Mouse (Mus musculus): ENCODE data around the gene Ccdc12. TPM values are rescaled to one million over a fixed set of nuclear protein-coding genes. Genes with fewer than 3 reads are reported as not detected.

Ccdc12 gene
- polyA plus RNA-seq, 1 experiment from 2014 or later = 160 TPM

DNA sequence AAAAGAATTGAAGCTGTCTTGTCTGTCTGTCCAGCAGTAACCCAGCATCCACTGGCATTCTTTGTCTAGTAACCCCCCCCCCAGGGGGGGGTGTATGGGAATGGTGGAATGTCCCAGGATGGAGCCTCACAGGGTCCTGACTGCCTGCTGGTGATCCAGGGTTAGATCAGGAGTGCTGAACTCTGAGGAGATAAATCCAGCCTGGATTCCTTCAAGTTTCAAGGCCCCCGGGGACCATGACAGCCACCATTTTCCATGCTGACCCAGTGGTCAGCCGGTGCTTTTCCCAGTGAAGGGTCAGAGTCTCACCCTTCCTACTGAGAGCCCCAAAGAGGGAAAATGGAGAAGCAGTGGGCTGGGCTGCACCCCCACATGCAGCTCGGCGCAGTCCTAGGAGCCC lies 75.6 kb downstream of the Ccdc12 start:
- Histone ChIP-seq H3K9me3 (ENCODE audit: control insufficient read depth, low read length) (no peaks in the 10 kb centered on the region), H3K9ac (ENCODE audit: low read depth, low read length) (no peak overlapping the region), H3K4me2 (replicated peaks; ENCODE audit: low read depth, low read length) (peak overlapping the region; percentile 63), H3K4me1 (ENCODE audit: control insufficient read depth, insufficient read depth, low read length) (peaks cover 35% of the 10 kb centered on the region), H3K4me3 (ENCODE audit: low read length) (no peak overlapping the region), H3K27me3 (ENCODE audit: control insufficient read depth, insufficient read depth, low read length) (0 out of 2 replicates have a peak, but pooled peaks cover 2% of the 10 kb centered on the region), H3K36me3 (ENCODE audit: control insufficient read depth, insufficient read depth, low read length) (no peaks in the 10 kb centered on the region), H3K27ac (ENCODE audit: low read depth, low read length) (no peak overlapping the region)
- 37% methylated on average over 4 of the region's 4 CpGs for WGBS
- ATAC-seq (ENCODE audit: low FRiP score, low TSS enrichment) = no peak

DNA sequence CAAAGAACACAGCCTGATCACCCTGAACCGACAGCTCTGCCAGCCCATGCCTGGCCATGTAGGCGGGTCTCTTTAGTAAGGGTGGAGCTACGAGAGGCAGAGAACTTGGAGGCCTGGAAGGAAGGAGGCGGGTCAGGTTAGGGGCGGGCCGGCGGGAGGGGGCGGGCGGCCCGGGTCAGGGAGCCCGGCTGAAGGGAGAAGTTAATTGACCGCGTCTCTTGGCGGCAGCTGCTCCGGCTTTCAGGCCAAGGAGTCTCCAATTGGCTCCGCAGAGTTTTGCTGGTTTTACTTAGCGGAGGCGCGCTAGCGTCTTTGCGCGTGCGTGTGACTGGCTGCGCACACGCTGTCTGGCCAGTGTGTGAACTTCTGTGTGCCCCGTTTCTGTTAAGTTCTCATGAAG lies 76.3 kb downstream of the Ccdc12 start:
- under 1% methylated on average over 26 of the region's 26 CpGs for WGBS
- Histone ChIP-seq H3K27me3 (ENCODE audit: control insufficient read depth, insufficient read depth, low read length) (no peaks in the 10 kb centered on the region), H3K9ac (ENCODE audit: low read depth, low read length) (peak overlapping the region; percentile 51)

DNA sequence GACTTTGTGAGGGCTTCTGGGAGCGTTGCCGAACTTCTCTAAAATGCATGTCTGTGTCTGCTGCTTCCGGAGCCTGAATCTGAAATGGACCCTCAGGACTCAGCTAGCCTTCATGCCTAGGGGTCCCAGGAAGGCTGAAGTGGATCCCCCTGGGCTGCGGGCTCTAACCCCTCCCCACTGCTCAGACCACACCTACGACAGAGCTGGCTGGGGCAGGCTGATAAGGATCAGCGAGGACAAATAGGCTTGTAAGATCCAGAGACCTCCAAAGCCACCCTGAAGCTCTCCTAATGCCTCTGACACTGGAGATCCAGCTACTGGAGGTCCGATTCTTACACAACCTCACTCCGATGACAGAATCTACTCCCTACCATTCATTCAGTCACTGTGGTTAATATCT lies 76.8 kb downstream of the Ccdc12 start:
- no peaks in the 10 kb centered on the region for H3K36me3 ChIP-seq (ENCODE audit: control insufficient read depth, insufficient read depth, low read length)
- ATAC-seq (ENCODE audit: low FRiP score, low TSS enrichment) = peak; percentile 45; the same call in 1 of the 2 replicates
- H3K4me2 ChIP-seq (replicated peaks; ENCODE audit: low read depth, low read length) = peak overlapping the region; percentile 63
- peak overlapping the region; percentile 51 for H3K9ac ChIP-seq (ENCODE audit: low read depth, low read length)
- no peaks in the 10 kb centered on the region for H3K9me3 ChIP-seq (ENCODE audit: control insufficient read depth, low read length)
- H3K27ac ChIP-seq (ENCODE audit: low read depth, low read length) = peak overlapping the region; percentile 86
- 5% methylated on average over 8 of the region's 8 CpGs for WGBS
- no peaks in the 10 kb centered on the region for H3K27me3 ChIP-seq (ENCODE audit: control insufficient read depth, insufficient read depth, low read length)
- peak overlapping the region; percentile 29 for H3K4me3 ChIP-seq (ENCODE audit: low read length)
- H3K4me1 ChIP-seq (ENCODE audit: control insufficient read depth, insufficient read depth, low read length) = peaks cover 39% of the 10 kb centered on the region

More for the DNA sequence above, 76.3 kb downstream of the Ccdc12 start:
- peaks cover 39% of the 10 kb centered on the region for H3K4me1 ChIP-seq (ENCODE audit: control insufficient read depth, insufficient read depth, low read length)
- no peaks in the 10 kb centered on the region for H3K9me3 ChIP-seq (ENCODE audit: control insufficient read depth, low read length)
- H3K27ac ChIP-seq (ENCODE audit: low read depth, low read length) = peak overlapping the region; percentile 86
- peak overlapping the region; percentile 29 for H3K4me3 ChIP-seq (ENCODE audit: low read length)
- H3K4me2 ChIP-seq (replicated peaks; ENCODE audit: low read depth, low read length) = peak overlapping the region; percentile 63
- peak; percentile 93 for ATAC-seq (ENCODE audit: low FRiP score, low TSS enrichment)
- H3K36me3 ChIP-seq (ENCODE audit: control insufficient read depth, insufficient read depth, low read length) = no peaks in the 10 kb centered on the region

DNA sequence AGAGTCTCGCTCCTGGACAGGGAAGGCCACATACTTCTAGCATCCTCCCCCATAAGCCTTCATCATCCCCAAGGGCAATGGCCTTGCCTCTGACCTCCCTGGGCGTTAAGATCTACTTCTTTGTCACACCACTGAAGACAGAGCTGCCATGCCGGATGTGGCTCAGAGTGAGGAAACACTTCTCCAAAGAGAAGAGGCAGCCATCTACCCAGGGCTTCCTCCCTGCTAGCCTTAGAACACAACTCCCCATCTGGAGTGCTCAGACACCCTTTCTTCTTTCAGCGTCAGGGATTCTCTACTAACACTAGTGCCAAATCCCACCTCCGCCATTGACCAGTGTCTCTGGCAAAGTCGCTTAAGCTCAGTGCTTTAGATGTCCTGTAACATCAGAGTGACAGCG lies 77.9 kb downstream of the Ccdc12 start:
- Histone ChIP-seq H3K9ac (ENCODE audit: low read depth, low read length) (no peak overlapping the region), H3K4me3 (ENCODE audit: low read length) (no peak overlapping the region), H3K27me3 (ENCODE audit: control insufficient read depth, insufficient read depth, low read length) (no peaks in the 10 kb centered on the region), H3K9me3 (ENCODE audit: control insufficient read depth, low read length) (no peaks in the 10 kb centered on the region), H3K36me3 (ENCODE audit: control insufficient read depth, insufficient read depth, low read length) (no peaks in the 10 kb centered on the region; the same call in 1 of the 2 replicates), H3K27ac (ENCODE audit: low read depth, low read length) (no peak overlapping the region), H3K4me2 (replicated peaks; ENCODE audit: low read depth, low read length) (no peak overlapping the region), H3K4me1 (ENCODE audit: control insufficient read depth, insufficient read depth, low read length) (peaks cover 39% of the 10 kb centered on the region)
- WGBS = 73% methylated on average over 7 of the region's 7 CpGs
- ATAC-seq (ENCODE audit: low FRiP score, low TSS enrichment) = no peak

DNA sequence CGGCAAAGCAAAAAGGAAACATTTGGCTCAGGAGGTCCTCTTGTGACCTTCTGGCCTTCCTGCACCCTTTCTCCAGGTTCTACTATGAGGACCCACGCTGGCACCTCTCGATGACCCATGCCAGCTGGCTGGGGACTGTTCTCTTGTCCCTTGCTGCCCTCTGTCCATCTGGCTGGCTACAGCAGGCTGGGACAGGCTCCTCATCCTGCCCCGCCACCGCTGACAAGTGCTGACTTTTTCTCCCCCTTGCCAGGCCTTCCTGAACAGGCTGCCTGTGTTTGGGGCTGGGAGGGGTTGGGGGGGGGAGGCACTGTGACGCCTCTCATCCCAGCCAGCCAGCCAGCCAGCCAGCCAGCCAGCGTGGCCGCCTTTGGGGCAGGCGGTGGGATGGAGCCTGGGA lies 80.1 kb downstream of the Ccdc12 start:
- 26% methylated on average over 9 of the region's 9 CpGs for WGBS
- H3K27ac ChIP-seq (ENCODE audit: low read depth, low read length) = 0 out of 2 replicates have a peak overlapping the region, but pooled peaks have one; percentile 37
- H3K4me2 ChIP-seq (replicated peaks; ENCODE audit: low read depth, low read length) = no peak overlapping the region
- H3K4me3 ChIP-seq (ENCODE audit: low read length) = no peak overlapping the region
- H3K36me3 ChIP-seq (ENCODE audit: control insufficient read depth, insufficient read depth, low read length) = no peaks in the 10 kb centered on the region; the same call in 1 of the 2 replicates
- ATAC-seq (ENCODE audit: low FRiP score, low TSS enrichment) = no peak
- no peak overlapping the region for H3K9ac ChIP-seq (ENCODE audit: low read depth, low read length)
- peaks cover 49% of the 10 kb centered on the region for H3K4me1 ChIP-seq (ENCODE audit: control insufficient read depth, insufficient read depth, low read length)
- no peaks in the 10 kb centered on the region for H3K27me3 ChIP-seq (ENCODE audit: control insufficient read depth, insufficient read depth, low read length)
- H3K9me3 ChIP-seq (ENCODE audit: control insufficient read depth, low read length) = no peaks in the 10 kb centered on the region

DNA sequence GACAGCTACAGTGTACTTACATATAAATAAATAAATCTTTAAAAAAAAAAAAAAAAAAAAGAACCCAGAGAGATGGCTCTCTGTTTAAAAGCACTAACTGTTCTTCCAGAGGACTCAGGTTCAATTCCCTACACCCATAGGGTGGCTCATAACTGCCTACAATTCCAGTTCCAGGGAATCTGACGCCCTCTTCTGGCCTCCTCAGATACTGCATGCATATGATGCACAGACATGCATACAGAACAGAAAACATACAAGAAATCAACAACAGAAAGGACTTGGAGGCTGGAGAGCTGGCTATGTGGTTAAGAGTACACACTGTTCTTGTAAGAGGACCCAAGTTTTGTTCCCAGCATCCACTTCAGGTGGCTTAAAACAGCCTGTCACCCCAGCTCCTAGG lies 81.8 kb downstream of the Ccdc12 start:
- peaks cover 38% of the 10 kb centered on the region for H3K4me1 ChIP-seq (ENCODE audit: control insufficient read depth, insufficient read depth, low read length)
- H3K4me3 ChIP-seq (ENCODE audit: low read length) = no peak overlapping the region
- no peaks in the 10 kb centered on the region; the same call in 1 of the 2 replicates for H3K36me3 ChIP-seq (ENCODE audit: control insufficient read depth, insufficient read depth, low read length)
- H3K27me3 ChIP-seq (ENCODE audit: control insufficient read depth, insufficient read depth, low read length) = no peaks in the 10 kb centered on the region
- no peak overlapping the region for H3K9ac ChIP-seq (ENCODE audit: low read depth, low read length)
- WGBS = 17% methylated on average over 1 of the region's 1 CpGs
- ATAC-seq (ENCODE audit: low FRiP score, low TSS enrichment) = no peak
- H3K4me2 ChIP-seq (replicated peaks; ENCODE audit: low read depth, low read length) = no peak overlapping the region
- no peak overlapping the region for H3K27ac ChIP-seq (ENCODE audit: low read depth, low read length)
- H3K9me3 ChIP-seq (ENCODE audit: control insufficient read depth, low read length) = no peaks in the 10 kb centered on the region

DNA sequence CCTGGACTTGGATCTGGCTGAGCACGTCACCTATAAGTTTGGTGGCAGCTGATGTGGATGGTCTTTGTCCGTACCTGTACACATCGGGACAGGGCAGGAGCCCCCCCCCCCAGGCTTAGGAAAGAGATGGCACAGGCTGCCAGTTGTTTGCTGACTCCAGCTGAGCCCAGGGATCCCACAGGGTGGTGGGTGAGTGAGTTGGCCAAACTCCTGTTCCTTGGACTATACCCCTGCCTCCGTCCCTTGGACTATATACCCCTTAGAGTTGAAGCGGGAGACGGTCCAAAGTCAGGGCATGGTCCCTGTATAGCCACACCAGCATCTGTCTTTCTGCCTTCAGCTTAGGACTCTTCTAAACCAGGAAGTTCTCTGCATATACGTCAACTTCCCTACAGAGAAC lies 83.7 kb downstream of the Ccdc12 start:
- WGBS = 89% methylated on average over 7 of the region's 7 CpGs
- no peaks in the 10 kb centered on the region for H3K9me3 ChIP-seq (ENCODE audit: control insufficient read depth, low read length)
- H3K27ac ChIP-seq (ENCODE audit: low read depth, low read length) = no peak overlapping the region
- H3K27me3 ChIP-seq (ENCODE audit: control insufficient read depth, insufficient read depth, low read length) = peaks cover 7% of the 10 kb centered on the region; the same call in 1 of the 2 replicates
- no peak overlapping the region for H3K9ac ChIP-seq (ENCODE audit: low read depth, low read length)
- H3K4me2 ChIP-seq (replicated peaks; ENCODE audit: low read depth, low read length) = no peak overlapping the region
- H3K4me1 ChIP-seq (ENCODE audit: control insufficient read depth, insufficient read depth, low read length) = peaks cover 35% of the 10 kb centered on the region
- no peak overlapping the region for H3K4me3 ChIP-seq (ENCODE audit: low read length)
- ATAC-seq (ENCODE audit: low FRiP score, low TSS enrichment) = no peak
- no peaks in the 10 kb centered on the region; the same call in 1 of the 2 replicates for H3K36me3 ChIP-seq (ENCODE audit: control insufficient read depth, insufficient read depth, low read length)

DNA sequence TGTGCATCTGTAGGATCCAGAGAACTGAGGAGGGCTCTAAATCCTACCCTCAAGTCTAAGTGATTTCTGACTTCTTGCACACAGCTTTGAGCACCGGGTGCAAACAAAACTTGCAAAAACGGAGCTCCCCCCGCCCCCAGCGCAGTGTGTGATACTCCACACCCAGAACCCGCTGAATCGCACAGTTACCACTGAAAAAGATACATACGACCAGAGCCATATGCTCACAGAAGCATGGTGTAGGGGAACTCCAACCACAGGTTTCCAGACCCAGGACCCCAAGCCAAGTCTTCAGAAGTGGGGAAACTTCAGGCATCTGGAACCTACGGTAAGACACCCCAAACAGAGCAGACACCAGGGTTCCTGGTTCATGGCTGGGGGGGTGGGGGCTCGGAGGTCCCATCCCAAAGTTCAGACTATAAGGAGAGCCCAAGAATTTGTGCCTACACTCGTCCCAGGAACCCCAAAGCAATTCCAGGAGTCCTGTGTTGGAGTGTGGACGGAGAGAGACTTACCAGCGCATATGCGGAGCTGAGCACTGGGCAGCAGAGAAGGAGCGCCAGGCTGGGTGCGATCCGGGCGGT lies 85.5 kb downstream of the Ccdc12 start, which contains the start of gene Myl3:
Myl3 (plus strand) TSS at position 151 of the 584 bp plus-strand sequence.
- Histone ChIP-seq H3K27me3 (ENCODE audit: control insufficient read depth, insufficient read depth, low read length) (peaks cover 7% of the 10 kb centered on the region; the same call in 1 of the 2 replicates), H3K36me3 (ENCODE audit: control insufficient read depth, insufficient read depth, low read length) (no peaks in the 10 kb centered on the region; the same call in 1 of the 2 replicates), H3K9me3 (ENCODE audit: control insufficient read depth, low read length) (no peaks in the 10 kb centered on the region), H3K9ac (ENCODE audit: low read depth, low read length) (peak within 1 kb of the TSS; percentile 88), H3K4me3 (ENCODE audit: low read length) (peak within 1 kb of the TSS; percentile 73), H3K4me1 (ENCODE audit: control insufficient read depth, insufficient read depth, low read length) (peaks cover 37% of the 10 kb centered on the region), H3K27ac (ENCODE audit: low read depth, low read length) (peak within 1 kb of the TSS; percentile 86), H3K4me2 (replicated peaks; ENCODE audit: low read depth, low read length) (peak within 1 kb of the TSS; percentile 89)
- 2% methylated on average over 17 of the region's 17 CpGs for WGBS
- ATAC-seq (ENCODE audit: low FRiP score, low TSS enrichment) = no peak

DNA sequence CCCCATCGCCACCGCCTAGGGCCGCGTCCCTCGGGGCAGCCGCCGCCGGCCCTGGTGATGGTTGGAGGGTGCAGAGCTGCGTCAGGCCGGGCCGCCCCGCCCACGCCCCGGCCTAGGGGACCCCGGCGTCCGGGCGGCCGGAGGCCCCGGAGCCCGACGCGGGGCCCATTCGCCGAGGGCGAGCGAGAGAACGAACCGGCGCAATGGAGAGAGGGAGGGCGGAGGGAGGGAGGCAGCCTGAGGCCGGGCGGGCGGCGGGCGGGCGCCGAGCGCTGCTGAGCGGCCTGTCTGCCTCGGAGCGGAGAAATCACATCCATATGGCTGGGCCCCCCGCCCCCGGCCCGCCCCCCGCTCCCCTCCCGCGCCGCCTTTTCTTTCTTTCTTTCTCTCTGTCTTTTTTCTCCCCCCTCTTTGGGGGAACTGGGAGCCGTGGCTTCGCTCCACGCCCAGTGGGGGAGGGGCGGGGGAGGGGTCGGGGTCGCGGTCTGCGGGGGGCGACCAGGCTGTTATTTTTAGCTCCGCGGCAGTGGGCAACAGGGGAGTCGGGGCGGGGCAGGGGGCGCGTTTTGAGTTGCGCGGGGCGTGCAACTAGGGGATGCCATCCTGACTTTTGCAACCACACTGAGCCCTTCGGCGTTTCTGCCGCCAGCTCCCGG lies 86.1 kb downstream of the Ccdc12 start:
- Histone ChIP-seq H3K9ac (ENCODE audit: low read depth, low read length) (peak overlapping the region; percentile 88), H3K4me1 (ENCODE audit: control insufficient read depth, insufficient read depth, low read length) (peaks cover 37% of the 10 kb centered on the region), H3K27ac (ENCODE audit: low read depth, low read length) (peak overlapping the region; percentile 86), H3K9me3 (ENCODE audit: control insufficient read depth, low read length) (no peaks in the 10 kb centered on the region), H3K27me3 (ENCODE audit: control insufficient read depth, insufficient read depth, low read length) (peaks cover 7% of the 10 kb centered on the region; the same call in 1 of the 2 replicates), H3K4me3 (ENCODE audit: low read length) (peak overlapping the region; percentile 73), H3K4me2 (replicated peaks; ENCODE audit: low read depth, low read length) (peak overlapping the region; percentile 89), H3K36me3 (ENCODE audit: control insufficient read depth, insufficient read depth, low read length) (no peaks in the 10 kb centered on the region; the same call in 1 of the 2 replicates)
- WGBS = 1% methylated on average over 37 of the region's 71 CpGs
- peak; percentile 63 for ATAC-seq (ENCODE audit: low FRiP score, low TSS enrichment)
